In the genomic region with DNA sequence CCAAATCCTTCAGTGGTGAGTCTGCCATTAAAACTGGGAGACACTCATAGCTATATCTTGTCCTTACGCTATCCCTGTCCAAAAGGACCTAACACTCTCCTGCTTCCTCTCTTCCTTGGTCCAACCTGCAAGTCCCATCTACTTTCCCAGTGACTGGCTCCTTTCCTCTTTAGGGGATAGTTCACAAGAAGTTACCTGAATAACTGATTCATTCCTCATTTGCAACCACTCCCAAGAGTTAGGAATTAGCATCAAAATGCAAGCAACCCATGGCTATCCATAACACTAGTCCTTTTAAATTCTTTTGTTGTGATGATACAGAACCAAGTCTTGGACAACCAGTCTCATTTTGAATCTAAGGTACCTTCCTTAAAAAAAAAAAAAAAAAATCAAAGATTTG, we compare ENCODE assay signal across 20 mouse cellular contexts.
DNase-seq lines count a peak whose midpoint lies in the region; ATAC-seq lines count a peak whose summit lies in the region.
"Had no signal": no experiment of that assay in that cellular context is flagged by ENCODE, and none has a peak within 500 bp of the region (broad histone marks: within the 10 kb centered on the region; RNA-seq: fewer than 3 reads in every experiment).

No protein-coding gene starts in this region.

- ATAC-seq in forebrain, embryonic 11.5 days (replicated peaks; ENCODE audit: low FRiP score): no peak
- ATAC-seq: activated CD4-positive, CD25-positive, alpha-beta regulatory T cell, adult 4 months; forebrain, embryonic 14.5 days; forebrain, embryonic 16.5 days had no signal

- H3K4me3 ChIP-seq in forebrain, embryonic 11.5 days (ENCODE audit: low read depth, low read length): no peak overlapping the region
- H3K4me3 ChIP-seq: embryonic facial prominence, embryonic 10.5 days; embryonic facial prominence, embryonic 12.5 days; forebrain, embryonic 12.5 days had no signal

- no peaks in the 10 kb centered on the region for H3K4me1 ChIP-seq in forebrain, embryonic 11.5 days (replicated peaks; ENCODE audit: control insufficient read depth, insufficient read depth, low read length)
- H3K4me1 ChIP-seq: embryonic facial prominence, embryonic 10.5 days; embryonic facial prominence, embryonic 12.5 days; forebrain, embryonic 12.5 days had no signal

- peak; percentile 65 for DNase-seq in ES-CJ7 (ENCODE audit: low read depth, low spot score)
- peak; percentile 3 for DNase-seq in WW6 (ENCODE audit: low read depth, low spot score)
- DNase-seq in adrenal gland, adult (ENCODE audit: inconsistent age in 2 of 2, low spot score in 1 of 2): no peak
- no peak for DNase-seq in forebrain, embryonic 11.5 days (ENCODE audit: low spot score)
- no peak for DNase-seq in embryo, embryonic 10.5 days (ENCODE audit: low spot score)
- DNase-seq: adrenal gland, adult 2 months; adrenal gland, postnatal 10 days; adrenal gland, postnatal 25 days; cerebellum, adult 11 months; cerebellum, adult 18-20 months; cerebellum, adult 8-10 months; cerebellum, adult 9-11 months; cerebellum, postnatal 14 days; cerebellum, postnatal 36 days had no signal

- H3K9ac ChIP-seq in forebrain, embryonic 11.5 days (ENCODE audit: low read length): no peak overlapping the region
- H3K9ac ChIP-seq: embryonic facial prominence, embryonic 12.5 days; forebrain, embryonic 12.5 days had no signal

- no peak overlapping the region for H3K4me2 ChIP-seq in forebrain, embryonic 11.5 days (ENCODE audit: low read depth, low read length, severe bottlenecking)
- H3K4me2 ChIP-seq: embryonic facial prominence, embryonic 12.5 days; forebrain, embryonic 12.5 days had no signal

- no peaks in the 10 kb centered on the region for H3K36me3 ChIP-seq in forebrain, embryonic 11.5 days (ENCODE audit: control insufficient read depth, insufficient read depth, low read length)
- H3K36me3 ChIP-seq: embryonic facial prominence, embryonic 10.5 days; embryonic facial prominence, embryonic 12.5 days; forebrain, embryonic 12.5 days had no signal

- H3K27me3 ChIP-seq in forebrain, embryonic 11.5 days (ENCODE audit: control insufficient read depth, insufficient read depth, low read length): no peaks in the 10 kb centered on the region
- H3K27me3 ChIP-seq: embryonic facial prominence, embryonic 12.5 days; forebrain, embryonic 12.5 days had no signal

- 96% methylated on average over 1 of the region's 1 CpGs for WGBS in forebrain, embryonic 11.5 days

- H3K9me3 ChIP-seq in forebrain, embryonic 11.5 days (ENCODE audit: control insufficient read depth, low read length): no peaks in the 10 kb centered on the region
- H3K9me3 ChIP-seq: embryonic facial prominence, embryonic 10.5 days; embryonic facial prominence, embryonic 12.5 days; forebrain, embryonic 12.5 days had no signal

- H3K27ac ChIP-seq in forebrain, embryonic 11.5 days (ENCODE audit: low read depth, low read length): no peak overlapping the region
- H3K27ac ChIP-seq: embryonic facial prominence, embryonic 10.5 days; embryonic facial prominence, embryonic 12.5 days; forebrain, embryonic 12.5 days had no signal

Comparison
In these comparisons a context has a peak if more than half of its experiments do, and no peak if none do; other contexts are left out.
1. DNase-seq: peak in ES-CJ7 (single experiment) and WW6 (single experiment); none in adrenal gland, adult (0 of 2), forebrain, embryonic 11.5 days (single experiment) and embryo, embryonic 10.5 days (single experiment).